Mouse (Mus musculus): ENCODE data around the gene Snapin. TPM values are rescaled to one million over a fixed set of nuclear protein-coding genes. Genes with fewer than 3 reads are reported as not detected.
A peak's percentile ranks its signal among the peaks of the same experiment; 100 is the strongest.

Snapin gene
- polyA plus RNA-seq, 1 experiment from 2014 or later, result 89.3 TPM

DNA sequence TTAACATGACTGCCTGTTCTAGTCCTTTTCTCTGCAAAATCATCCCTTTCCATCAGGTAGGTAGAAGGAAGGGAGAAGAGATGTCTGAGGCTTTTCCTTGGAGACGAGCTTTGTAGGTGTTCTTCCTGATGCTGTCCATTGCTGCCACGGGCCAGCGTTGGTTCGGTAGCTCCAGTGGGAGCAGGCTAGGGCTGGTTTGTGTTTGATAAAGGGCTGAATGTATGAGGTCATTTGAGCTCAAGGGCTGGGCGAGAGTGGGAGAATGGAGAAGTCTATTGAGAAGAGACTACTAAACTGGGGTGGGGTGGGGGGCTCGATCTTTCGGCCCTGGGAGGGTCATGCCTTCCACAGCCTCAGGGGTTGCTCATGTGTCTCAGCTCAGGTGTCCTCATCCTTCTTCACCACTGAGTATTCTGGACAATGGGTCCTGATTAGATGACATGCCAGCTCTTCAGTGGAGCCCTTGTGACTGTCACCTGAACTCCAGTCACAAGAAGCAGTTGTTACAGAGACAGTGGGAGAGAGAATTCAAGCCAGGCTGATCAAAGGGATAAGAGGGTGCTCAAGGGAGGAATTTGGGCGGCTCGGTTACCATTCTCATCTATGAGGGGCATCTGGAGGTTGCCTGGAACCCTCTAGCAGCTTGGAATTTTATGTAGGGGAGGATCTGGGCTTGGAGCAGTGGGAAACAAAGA, 22.3 kb upstream of the Snapin start:
- Histone ChIP-seq H3K4me3 (ENCODE audit: control insufficient read depth in 1 of 2, insufficient read depth in 1 of 2, low read depth in 1 of 2, low read length in 2 of 2) (peak overlapping the region; percentile 53 to 55), H3K9me3 (ENCODE audit: control insufficient read depth, low read length) (no peaks in the 10 kb centered on the region), H3K36me3 (ENCODE audit: control insufficient read depth, insufficient read depth, low read length) (peaks cover 21% of the 10 kb centered on the region; the same call in 1 of the 2 replicates), H3K4me1 (ENCODE audit: control insufficient read depth in 2 of 2, insufficient read depth in 2 of 2, low read length in 2 of 2) (peaks cover 14 to 21% of the 10 kb centered on the region in 2 experiments), H3K27me3 (ENCODE audit: control insufficient read depth, insufficient read depth, low read length) (no peaks in the 10 kb centered on the region), H3K9ac (ENCODE audit: low read length) (peak overlapping the region; percentile 79), H3K4me2 (ENCODE audit: low read length) (peak overlapping the region; percentile 92), H3K27ac (replicated peaks in 1 of 2; ENCODE audit: control insufficient read depth in 1 of 2, insufficient read depth in 1 of 2, low read depth in 2 of 2, low read length in 2 of 2) (peak overlapping the region; percentile 77 to 87; a peak in 3 of 4 replicates)
- WGBS, result 58% methylated on average over 9 of the region's 9 CpGs
- no peak for ATAC-seq (ENCODE audit: insufficient number of reproducible peaks, insufficient read depth, low FRiP score, low read depth)

DNA sequence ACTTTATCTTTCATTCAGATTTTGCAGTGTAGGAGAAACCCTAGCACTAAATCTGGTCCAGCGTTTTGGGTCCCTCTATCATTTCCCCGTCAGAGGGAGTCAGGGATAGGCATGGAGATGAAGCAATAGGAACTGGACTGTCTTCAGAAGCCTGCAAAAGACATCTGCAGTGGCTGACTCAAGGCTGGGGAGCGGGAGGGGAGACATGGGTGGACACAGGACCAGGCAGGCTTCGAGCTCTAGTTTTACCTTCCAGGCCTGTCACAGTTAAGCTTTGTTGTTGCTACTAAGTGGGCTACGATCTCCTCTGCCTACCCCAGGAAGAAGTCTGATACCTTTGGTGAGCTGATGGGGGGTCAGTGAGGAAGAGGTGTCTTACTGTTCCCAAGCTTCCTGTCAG, 21.4 kb upstream of the Snapin start:
- ATAC-seq (ENCODE audit: insufficient number of reproducible peaks, insufficient read depth, low FRiP score, low read depth), result no peak
- WGBS, result 75% methylated on average over 5 of the region's 5 CpGs
- H3K4me2 ChIP-seq (ENCODE audit: low read length), result no peak overlapping the region

DNA sequence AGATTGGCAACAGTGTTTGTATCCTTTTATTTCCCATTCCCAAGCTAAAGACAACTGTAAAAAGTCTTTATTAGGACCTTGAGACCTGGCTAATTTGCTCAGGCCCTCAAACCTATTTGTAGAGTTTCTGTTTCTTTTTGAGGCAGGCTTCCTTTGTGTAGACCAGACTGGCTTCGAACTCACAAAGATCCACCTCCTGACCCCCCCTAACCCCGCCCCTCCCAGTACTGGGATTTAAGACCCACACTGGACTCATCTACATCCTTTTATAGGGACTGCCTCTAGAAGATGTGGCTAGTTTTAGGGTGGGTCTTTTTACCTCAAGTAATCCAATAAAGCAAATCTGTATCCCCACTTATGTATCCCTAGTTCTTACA, 18.9 kb upstream of the Snapin start:
- peak overlapping the region; percentile 41; the same call in 1 of the 2 replicates for H3K9ac ChIP-seq (ENCODE audit: low read length)
- no peaks in the 10 kb centered on the region for H3K27me3 ChIP-seq (ENCODE audit: control insufficient read depth, insufficient read depth, low read length)
- H3K4me1 ChIP-seq (ENCODE audit: control insufficient read depth in 2 of 2, insufficient read depth in 2 of 2, low read length in 2 of 2), result peaks cover 9 to 21% of the 10 kb centered on the region in 2 experiments
- no peaks in the 10 kb centered on the region for H3K9me3 ChIP-seq (ENCODE audit: control insufficient read depth, low read length)
- peaks cover 36% of the 10 kb centered on the region for H3K36me3 ChIP-seq (ENCODE audit: control insufficient read depth, insufficient read depth, low read length)
- peak overlapping the region; percentile 84 for H3K4me2 ChIP-seq (ENCODE audit: low read length)
- peak overlapping the region; percentile 74 to 94 for H3K27ac ChIP-seq (replicated peaks in 1 of 2; ENCODE audit: control insufficient read depth in 1 of 2, insufficient read depth in 1 of 2, low read depth in 2 of 2, low read length in 2 of 2)
- H3K4me3 ChIP-seq (ENCODE audit: control insufficient read depth in 1 of 2, insufficient read depth in 1 of 2, low read depth in 1 of 2, low read length in 2 of 2), result peak overlapping the region; percentile 18 to 92; a peak in 2 of 4 replicates
- 33% methylated on average over 2 of the region's 2 CpGs for WGBS
- no peak for ATAC-seq (ENCODE audit: insufficient number of reproducible peaks, insufficient read depth, low FRiP score, low read depth)

More for the DNA sequence above, 21.4 kb upstream of the Snapin start:
- no peak overlapping the region for H3K4me3 ChIP-seq (ENCODE audit: control insufficient read depth in 1 of 2, insufficient read depth in 1 of 2, low read depth in 1 of 2, low read length in 2 of 2)
- peaks cover 14 to 29% of the 10 kb centered on the region in 2 experiments for H3K4me1 ChIP-seq (ENCODE audit: control insufficient read depth in 2 of 2, insufficient read depth in 2 of 2, low read length in 2 of 2)
- H3K27me3 ChIP-seq (ENCODE audit: control insufficient read depth, insufficient read depth, low read length), result no peaks in the 10 kb centered on the region
- H3K9me3 ChIP-seq (ENCODE audit: control insufficient read depth, low read length), result no peaks in the 10 kb centered on the region
- H3K36me3 ChIP-seq (ENCODE audit: control insufficient read depth, insufficient read depth, low read length), result peaks cover 22% of the 10 kb centered on the region
- H3K9ac ChIP-seq (ENCODE audit: low read length), result no peak overlapping the region
- H3K27ac ChIP-seq (replicated peaks in 1 of 2; ENCODE audit: control insufficient read depth in 1 of 2, insufficient read depth in 1 of 2, low read depth in 2 of 2, low read length in 2 of 2), result no peak overlapping the region

DNA sequence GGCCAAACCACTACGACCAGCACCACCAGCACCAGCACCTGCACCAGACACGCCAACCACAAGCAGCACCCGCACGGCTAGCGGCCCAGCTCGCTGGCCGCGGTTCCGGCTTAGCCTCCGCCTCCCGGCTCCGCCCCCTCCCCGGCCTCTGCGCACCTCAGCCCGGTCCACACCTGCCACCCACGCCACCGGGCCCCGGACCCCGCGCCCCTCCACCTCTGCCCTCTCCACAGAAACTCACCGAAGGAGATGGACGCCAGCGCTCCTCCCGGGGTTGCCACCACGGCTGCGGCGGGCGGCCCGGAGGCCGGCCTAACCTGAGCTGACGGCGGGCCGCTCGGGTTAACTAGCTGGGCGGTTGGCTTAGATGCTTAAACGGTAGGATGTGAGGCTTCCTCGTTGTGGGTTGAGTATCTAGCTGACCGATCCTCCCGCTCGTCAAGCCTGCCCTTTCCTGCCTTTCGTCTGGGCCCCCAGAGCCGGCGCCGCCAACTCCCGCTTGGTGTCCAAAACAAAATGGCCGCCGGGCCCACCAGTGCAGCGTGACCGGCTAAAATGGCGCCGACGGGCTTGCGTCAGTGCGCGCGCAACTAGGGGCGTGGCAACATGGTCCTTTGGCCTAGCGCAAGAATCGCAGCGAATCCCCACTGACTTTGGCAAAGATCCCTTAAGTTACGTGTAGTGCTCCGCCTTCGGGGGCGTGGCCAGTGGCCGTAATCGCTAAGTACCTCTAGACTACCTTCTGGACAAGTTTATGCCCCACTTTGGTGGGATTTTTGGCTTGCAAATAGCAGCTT, 18.3 kb upstream of the Snapin start, which contains the start of gene Chtop:
Gene Chtop (minus strand): TSS at position 549 of the 797 bp plus-strand sequence.
- Histone ChIP-seq H3K4me3 (ENCODE audit: control insufficient read depth in 1 of 2, insufficient read depth in 1 of 2, low read depth in 1 of 2, low read length in 2 of 2) (peak within 1 kb of the TSS; percentile 73 to 92), H3K27ac (replicated peaks in 1 of 2; ENCODE audit: control insufficient read depth in 1 of 2, insufficient read depth in 1 of 2, low read depth in 2 of 2, low read length in 2 of 2) (peak within 1 kb of the TSS; percentile 83 to 94), H3K9me3 (ENCODE audit: control insufficient read depth, low read length) (no peaks in the 10 kb centered on the region), H3K4me1 (ENCODE audit: control insufficient read depth in 2 of 2, insufficient read depth in 2 of 2, low read length in 2 of 2) (peaks cover 9 to 21% of the 10 kb centered on the region in 2 experiments), H3K36me3 (ENCODE audit: control insufficient read depth, insufficient read depth, low read length) (peaks cover 42% of the 10 kb centered on the region), H3K9ac (ENCODE audit: low read length) (peak within 1 kb of the TSS; percentile 95), H3K27me3 (ENCODE audit: control insufficient read depth, insufficient read depth, low read length) (no peaks in the 10 kb centered on the region), H3K4me2 (ENCODE audit: low read length) (peak within 1 kb of the TSS; percentile 84)
- ATAC-seq (ENCODE audit: insufficient number of reproducible peaks, insufficient read depth, low FRiP score, low read depth), result peak; percentile 87
- under 1% methylated on average over 65 of the region's 66 CpGs for WGBS

DNA sequence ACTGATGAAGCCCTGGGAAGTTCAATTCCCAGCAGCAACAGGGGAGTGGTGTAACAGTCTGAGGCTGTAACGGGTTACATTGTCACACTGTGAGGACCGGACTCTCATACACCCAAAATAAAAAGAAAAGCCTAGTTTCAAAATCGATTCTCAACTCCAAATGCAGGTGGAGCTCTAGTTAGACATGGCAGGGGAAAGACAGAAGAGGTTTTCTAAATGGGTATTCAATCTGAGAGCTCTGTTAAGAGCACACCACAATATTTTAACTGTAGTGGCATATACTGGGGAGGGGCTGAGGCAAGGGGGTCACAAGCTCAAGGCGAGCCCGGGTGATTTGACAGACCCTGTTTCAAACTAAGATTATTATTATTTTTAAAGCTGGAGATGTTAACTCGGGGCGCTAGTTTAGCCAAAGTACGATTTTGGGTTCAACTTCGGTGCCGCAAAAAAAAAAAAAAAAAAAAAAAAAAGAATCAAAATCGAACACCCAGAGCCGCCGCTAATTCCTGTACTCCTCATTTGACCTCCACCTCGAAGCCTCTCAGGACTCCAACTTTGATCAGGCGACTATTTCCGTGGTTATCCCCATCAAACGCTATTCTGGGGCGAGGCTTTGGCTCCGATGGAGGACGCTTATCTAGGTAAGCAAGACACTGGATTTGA, 17.6 kb upstream of the Snapin start:
- H3K4me1 ChIP-seq (ENCODE audit: control insufficient read depth in 2 of 2, insufficient read depth in 2 of 2, low read length in 2 of 2), result peaks cover 5 to 18% of the 10 kb centered on the region in 2 experiments
- no peaks in the 10 kb centered on the region for H3K9me3 ChIP-seq (ENCODE audit: control insufficient read depth, low read length)
- 4% methylated on average over 20 of the region's 20 CpGs for WGBS
- H3K4me3 ChIP-seq (ENCODE audit: control insufficient read depth in 1 of 2, insufficient read depth in 1 of 2, low read depth in 1 of 2, low read length in 2 of 2), result peak overlapping the region; percentile 73 to 92
- no peak for ATAC-seq (ENCODE audit: insufficient number of reproducible peaks, insufficient read depth, low FRiP score, low read depth)
- peak overlapping the region; percentile 95 for H3K9ac ChIP-seq (ENCODE audit: low read length)
- peak overlapping the region; percentile 84 for H3K4me2 ChIP-seq (ENCODE audit: low read length)
- no peaks in the 10 kb centered on the region for H3K27me3 ChIP-seq (ENCODE audit: control insufficient read depth, insufficient read depth, low read length)
- peak overlapping the region in 1 of 2 experiments; percentile 94; a peak in 3 of 4 replicates for H3K27ac ChIP-seq (replicated peaks in 1 of 2; ENCODE audit: control insufficient read depth in 1 of 2, insufficient read depth in 1 of 2, low read depth in 2 of 2, low read length in 2 of 2)
- peaks cover 49% of the 10 kb centered on the region for H3K36me3 ChIP-seq (ENCODE audit: control insufficient read depth, insufficient read depth, low read length)

DNA sequence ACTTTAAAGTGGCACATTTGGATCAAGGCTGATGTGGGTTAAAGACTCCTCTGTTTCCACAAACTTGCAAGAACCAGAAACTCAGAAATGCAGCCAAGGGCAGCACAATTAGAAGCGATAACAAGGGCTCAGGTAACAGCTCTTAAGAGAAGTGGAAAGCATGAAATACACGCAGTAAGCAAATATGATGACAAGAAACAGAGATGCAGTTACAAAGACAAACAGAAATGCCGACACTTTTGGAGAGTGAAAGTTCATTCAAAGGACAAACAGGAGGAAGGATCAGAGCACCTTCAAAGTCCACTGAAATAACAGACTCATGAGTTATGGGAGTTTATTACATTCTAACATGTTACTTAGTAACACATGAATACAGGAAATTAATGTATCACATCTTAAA, 15.5 kb upstream of the Snapin start:
- ATAC-seq (ENCODE audit: insufficient number of reproducible peaks, insufficient read depth, low FRiP score, low read depth), result no peak
- Histone ChIP-seq H3K4me1 (ENCODE audit: control insufficient read depth in 2 of 2, insufficient read depth in 2 of 2, low read length in 2 of 2) (peaks cover 0 to 9% of the 10 kb centered on the region in 2 experiments; a peak in 2 of 4 replicates), H3K27me3 (ENCODE audit: control insufficient read depth, insufficient read depth, low read length) (no peaks in the 10 kb centered on the region), H3K4me3 (ENCODE audit: control insufficient read depth in 1 of 2, insufficient read depth in 1 of 2, low read depth in 1 of 2, low read length in 2 of 2) (no peak overlapping the region), H3K9me3 (ENCODE audit: control insufficient read depth, low read length) (no peaks in the 10 kb centered on the region), H3K36me3 (ENCODE audit: control insufficient read depth, insufficient read depth, low read length) (peaks cover 69% of the 10 kb centered on the region), H3K9ac (ENCODE audit: low read length) (no peak overlapping the region), H3K27ac (replicated peaks in 1 of 2; ENCODE audit: control insufficient read depth in 1 of 2, insufficient read depth in 1 of 2, low read depth in 2 of 2, low read length in 2 of 2) (no peak overlapping the region), H3K4me2 (ENCODE audit: low read length) (no peak overlapping the region)
- WGBS, result 53% methylated on average over 3 of the region's 3 CpGs

DNA sequence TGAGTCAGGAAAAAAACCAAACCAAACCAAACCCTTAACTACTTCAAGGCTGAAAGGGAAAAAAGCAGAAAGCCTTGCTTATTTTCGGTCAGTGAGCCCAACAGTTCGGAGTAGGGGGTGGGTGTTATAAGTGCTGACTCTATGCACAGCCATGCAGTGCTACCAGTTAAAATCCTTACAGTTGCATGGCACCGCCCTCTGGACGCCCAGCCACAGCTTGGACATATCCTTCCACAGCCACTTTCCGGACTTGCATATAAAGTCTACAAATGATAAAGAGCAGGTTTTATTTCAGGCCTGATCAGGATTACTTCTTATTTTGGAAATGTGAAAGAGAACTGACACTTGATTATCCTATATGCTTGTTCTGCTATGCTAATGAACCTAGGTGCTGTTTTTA, 14.4 kb upstream of the Snapin start:
- no peaks in the 10 kb centered on the region for H3K9me3 ChIP-seq (ENCODE audit: control insufficient read depth, low read length)
- no peak overlapping the region for H3K9ac ChIP-seq (ENCODE audit: low read length)
- no peak for ATAC-seq (ENCODE audit: insufficient number of reproducible peaks, insufficient read depth, low FRiP score, low read depth)
- H3K27me3 ChIP-seq (ENCODE audit: control insufficient read depth, insufficient read depth, low read length), result no peaks in the 10 kb centered on the region
- H3K4me3 ChIP-seq (ENCODE audit: control insufficient read depth in 1 of 2, insufficient read depth in 1 of 2, low read depth in 1 of 2, low read length in 2 of 2), result no peak overlapping the region
- WGBS, result 91% methylated on average over 5 of the region's 5 CpGs
- peaks cover 0 to 9% of the 10 kb centered on the region in 2 experiments; a peak in 2 of 4 replicates for H3K4me1 ChIP-seq (ENCODE audit: control insufficient read depth in 2 of 2, insufficient read depth in 2 of 2, low read length in 2 of 2)
- peaks cover 76% of the 10 kb centered on the region for H3K36me3 ChIP-seq (ENCODE audit: control insufficient read depth, insufficient read depth, low read length)
- H3K27ac ChIP-seq (replicated peaks in 1 of 2; ENCODE audit: control insufficient read depth in 1 of 2, insufficient read depth in 1 of 2, low read depth in 2 of 2, low read length in 2 of 2), result no peak overlapping the region
- no peak overlapping the region for H3K4me2 ChIP-seq (ENCODE audit: low read length)
